Mouse (Mus musculus) monocyte, adult 2 months (primary cell): Measurements from ENCODE around the gene Gtf3a.
"Not testable (repeated sequence)": the region's sequence is repeated elsewhere in the genome, so short reads cannot be mapped to it uniquely, and the experiment has no call there.

Source experiments
- DNase-seq, 2 experiments: peaks; one replicate each; pipeline ENCODE4 v3.0.0; 2022; ENCODE audit warnings: low spot score in 2 of 2, low read depth in 1 of 2

Gtf3a gene

DNA sequence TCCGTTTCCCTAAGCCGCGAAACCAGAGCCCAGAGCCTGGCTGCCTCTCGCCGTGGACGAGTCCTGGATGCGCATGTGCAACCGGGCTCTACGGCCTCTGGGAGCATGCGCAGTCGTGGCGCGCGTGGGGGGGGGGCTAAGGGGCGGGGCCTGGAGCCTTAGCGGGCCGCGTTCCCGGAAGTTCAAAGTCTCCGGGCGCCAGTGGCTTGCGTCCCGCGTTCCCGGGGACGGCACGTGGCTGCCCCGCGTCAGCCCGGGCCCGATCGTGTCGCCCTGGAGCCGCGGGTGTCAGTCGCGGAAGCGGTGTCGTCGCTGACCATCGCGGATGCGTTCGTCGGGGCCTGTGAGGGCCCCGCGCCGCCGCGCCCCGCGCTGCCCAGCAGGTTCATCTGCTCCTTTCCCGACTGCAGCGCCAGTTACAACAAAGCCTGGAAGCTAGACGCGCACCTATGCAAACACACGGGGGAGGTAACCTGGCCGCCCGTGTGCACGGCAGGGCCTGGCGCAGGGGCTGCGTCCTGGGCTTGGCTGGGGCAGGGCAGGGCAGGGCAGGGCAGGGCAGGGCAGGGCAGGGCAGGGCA is at the start of gene Gtf3a:
Gtf3a (plus strand) TSS at position 150 of the 581 bp plus-strand sequence.
- peak; percentile 26 to 56 for DNase-seq

- DNase-seq = no peak
These were observed 48.1 kb upstream of the Gtf3a start for GRCm38 (mm10) chr5:146900331-146900730.

GRCm38 (mm10) chr5:146901501-146901900 is 47.0 kb upstream of the Gtf3a start:
- DNase-seq = no peak

DNA sequence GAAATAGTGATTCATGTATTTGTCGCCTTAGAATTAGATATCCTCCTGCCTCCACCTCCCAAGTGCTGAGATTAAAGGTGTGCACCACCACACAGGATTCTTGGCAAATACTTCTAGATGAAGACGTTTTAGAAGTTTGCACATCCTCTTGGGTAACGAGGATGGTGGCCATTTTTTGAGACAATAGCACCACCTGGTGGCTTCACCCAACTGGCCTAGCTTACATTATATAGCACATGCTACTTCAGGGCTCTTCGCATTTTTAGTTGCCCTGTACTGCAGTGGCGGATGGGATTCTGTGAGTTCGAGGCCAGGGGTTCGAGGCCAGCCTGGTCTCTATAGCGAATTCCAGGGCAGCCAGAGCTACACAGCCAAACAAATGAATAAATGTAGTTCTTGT is 44.1 kb upstream of the Gtf3a start:
- DNase-seq = peak in 1 of 2 experiments; percentile 30

DNA sequence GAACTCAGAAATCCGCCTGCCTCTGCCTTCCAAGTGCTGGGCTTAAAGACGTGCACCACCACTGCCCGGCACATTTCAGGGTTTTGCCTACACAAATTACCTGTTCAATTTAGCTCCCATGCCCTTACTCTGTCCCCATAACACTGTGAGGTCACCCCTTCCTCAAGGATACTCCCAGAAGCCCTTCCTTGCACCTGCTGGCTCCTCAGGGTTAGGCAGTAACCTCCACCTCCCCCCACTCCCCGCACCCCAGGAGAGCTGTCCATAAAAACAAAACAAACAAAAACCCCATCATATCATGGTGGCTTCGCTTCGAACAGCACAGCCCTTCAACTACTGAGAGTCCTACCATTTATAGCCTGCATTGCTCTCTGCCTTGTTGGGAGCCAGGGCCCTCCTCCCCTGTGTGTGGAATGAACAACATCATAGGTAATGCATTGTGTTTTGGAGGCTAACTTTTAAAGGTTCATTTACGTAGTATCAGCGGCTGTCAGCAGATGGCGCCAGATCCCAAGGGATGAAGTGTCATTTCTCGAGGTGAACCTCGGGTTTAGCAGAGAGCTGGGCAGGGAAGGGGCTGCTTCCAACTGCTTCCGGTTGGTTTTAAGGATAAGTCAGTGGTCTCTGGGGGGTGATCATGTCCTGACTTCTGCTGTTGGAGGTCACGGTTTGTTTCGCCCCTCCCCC is 42.8 kb upstream of the Gtf3a start:
- DNase-seq = peak; percentile 23 to 48

DNA sequence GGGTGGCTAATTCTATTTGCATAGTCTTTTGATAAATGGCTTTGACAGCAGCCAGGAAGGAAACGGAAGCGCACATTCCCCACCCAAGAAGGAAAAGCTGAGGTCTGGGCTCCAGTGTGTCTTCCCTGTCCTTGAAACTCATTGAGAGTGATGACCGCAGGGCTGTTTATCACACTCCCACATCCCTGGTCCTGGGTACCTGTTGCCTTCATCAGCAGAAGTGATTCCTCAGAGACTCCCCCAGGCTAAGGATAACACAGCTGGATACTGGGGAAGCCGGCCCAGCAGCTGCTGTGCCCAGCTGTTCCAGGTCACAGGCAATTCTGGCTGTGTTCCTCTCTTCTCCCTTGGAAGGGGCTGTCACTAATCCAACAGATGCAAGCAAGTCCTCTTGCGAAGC is 40.9 kb upstream of the Gtf3a start:
- no peak for DNase-seq

- no peak for DNase-seq
These were observed 39.8 kb upstream of the Gtf3a start for GRCm38 (mm10) chr5:146908629-146909028.

DNA sequence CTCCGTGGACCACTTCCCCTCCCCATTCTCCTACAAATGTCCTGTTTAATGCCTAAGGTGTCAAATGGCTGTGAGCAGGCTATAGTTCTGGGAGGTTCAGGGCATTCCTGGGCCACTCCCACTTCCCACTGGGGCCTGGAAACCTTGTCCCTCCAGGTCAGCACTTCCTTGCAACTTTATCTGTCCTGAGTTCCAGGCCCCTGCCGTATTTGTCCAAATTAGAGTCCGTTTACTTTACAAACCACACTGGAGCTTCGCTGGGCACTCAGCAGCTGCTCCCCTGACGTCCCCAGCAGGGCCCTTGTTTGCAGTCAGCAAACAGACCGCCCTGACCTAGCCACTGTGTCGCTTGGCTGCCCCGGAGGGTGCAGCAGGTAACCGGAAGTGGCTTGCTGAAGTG is 36.3 kb upstream of the Gtf3a start:
- no peak for DNase-seq

DNA sequence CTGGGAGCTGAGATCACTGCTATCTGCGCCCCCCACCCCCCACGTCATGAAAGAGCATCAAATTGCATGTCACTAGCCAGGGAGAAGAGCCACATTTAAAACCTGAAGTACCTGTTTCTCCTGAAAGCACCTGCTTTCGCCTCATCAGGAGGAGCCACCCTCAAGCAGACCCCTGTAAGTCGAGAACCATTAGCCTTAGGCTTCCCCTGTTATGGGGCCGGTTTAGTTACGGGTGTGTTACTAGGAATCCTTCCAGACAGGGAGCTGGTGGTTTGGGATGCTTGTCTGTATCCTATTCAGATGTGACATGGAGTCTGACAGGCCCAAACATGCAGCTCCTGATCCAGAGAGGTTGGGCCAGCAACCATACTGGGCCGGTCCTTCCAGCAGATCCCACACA is 35.1 kb upstream of the Gtf3a start:
- DNase-seq = no peak

GRCm38 (mm10) chr5:146914088-146914766 is 34.2 kb upstream of the Gtf3a start:
- no peak for DNase-seq

DNA sequence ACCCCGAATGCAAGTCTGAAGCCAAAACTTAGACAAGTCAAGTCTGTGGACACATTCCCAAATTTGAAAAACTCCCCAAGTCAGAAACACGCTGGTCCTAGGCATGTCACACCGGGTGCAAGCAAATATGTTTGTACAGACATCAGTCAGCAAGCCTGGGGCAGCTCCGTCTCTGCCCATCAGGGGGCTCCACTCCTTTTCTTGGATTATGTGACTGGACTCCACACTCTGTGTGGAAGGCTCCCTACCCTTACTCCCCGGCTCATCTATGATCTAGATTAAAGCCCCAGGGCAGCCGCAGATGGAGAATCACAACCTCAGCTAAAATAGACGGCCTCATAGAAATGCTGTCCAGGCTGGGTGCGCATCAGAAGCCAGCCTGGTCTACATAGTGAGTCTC is 32.2 kb upstream of the Gtf3a start:
- no peak for DNase-seq

GRCm38 (mm10) chr5:146916806-146917205 is 31.7 kb upstream of the Gtf3a start:
- no peak for DNase-seq

DNA sequence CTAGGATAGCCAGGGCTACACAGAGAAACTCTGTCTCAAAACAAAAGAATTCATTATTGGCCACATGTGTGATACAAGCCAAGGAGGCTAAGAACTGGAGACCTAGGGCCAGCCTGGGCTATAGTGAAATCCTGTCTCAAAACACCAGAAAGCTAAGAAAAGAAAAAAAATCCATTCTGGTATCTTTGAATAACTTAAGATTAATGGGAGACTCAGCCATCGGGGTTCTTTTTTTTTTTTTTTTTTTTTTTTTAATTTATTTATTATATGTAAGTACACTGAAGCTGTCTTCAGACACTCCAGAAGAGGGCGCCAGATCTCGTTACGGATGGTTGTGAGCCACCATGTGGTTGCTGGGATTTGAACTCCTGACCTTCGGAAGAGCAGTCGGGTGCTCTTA is 31.1 kb upstream of the Gtf3a start:
- not testable (repeated sequence) for DNase-seq

DNA sequence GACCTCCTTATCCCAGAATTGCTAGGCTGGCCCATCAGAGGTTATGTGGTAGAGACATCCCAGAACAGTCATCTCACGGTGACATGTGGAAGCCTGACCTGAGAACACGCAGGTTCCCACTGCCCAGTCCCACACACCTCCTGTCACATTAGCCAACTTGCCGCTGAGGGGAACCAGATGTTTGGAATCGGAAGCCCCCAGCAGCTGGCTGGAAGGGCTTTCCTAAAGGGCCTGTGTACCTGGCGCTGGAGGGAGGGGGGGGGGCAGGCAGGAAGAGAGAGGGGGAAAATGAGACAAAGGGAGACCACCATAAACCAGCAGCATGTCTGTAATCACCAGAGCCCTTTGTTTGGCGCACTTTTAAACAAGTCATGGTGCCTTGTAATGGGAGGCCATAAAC is 28.6 kb upstream of the Gtf3a start:
- no peak for DNase-seq

- no peak for DNase-seq
These were observed 27.9 kb upstream of the Gtf3a start for GRCm38 (mm10) chr5:146920314-146921161.

- DNase-seq = no peak
These were observed 27.2 kb upstream of the Gtf3a start for GRCm38 (mm10) chr5:146921224-146921623.

GRCm38 (mm10) chr5:146923547-146923946 is 24.9 kb upstream of the Gtf3a start:
- DNase-seq = no peak

DNA sequence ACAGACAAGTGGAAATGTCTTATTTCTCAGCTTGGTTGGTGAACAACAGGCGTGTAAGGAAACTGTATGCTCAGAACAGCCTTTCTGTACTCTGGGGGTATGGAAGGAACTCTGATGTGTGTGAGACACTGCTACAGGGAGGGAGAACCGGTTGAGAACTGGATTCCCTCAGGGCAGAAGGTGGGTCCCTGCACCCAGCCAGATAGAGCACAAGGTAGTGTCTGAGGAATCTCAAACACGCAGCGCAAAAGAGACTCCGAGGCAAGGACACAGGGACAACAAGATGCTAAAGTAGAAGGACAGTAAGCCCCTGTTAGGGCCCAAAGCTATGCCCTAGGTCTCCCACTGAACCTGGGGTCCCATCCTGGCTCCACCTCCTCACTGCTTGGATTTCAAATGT is 21.8 kb upstream of the Gtf3a start:
- no peak for DNase-seq

GRCm38 (mm10) chr5:146931422-146931821 is 17.0 kb upstream of the Gtf3a start:
- no peak for DNase-seq

- DNase-seq = no peak
These were observed 16.4 kb upstream of the Gtf3a start for GRCm38 (mm10) chr5:146931904-146932553.

GRCm38 (mm10) chr5:146933466-146933865 is 15.0 kb upstream of the Gtf3a start:
- DNase-seq = no peak
